Mouse (Mus musculus) kidney, postnatal 0 days (tissue): Measurements from ENCODE around the gene Gramd1b. TPM values are rescaled to one million over a fixed set of nuclear protein-coding genes. Genes with fewer than 3 reads are reported as not detected.

Experiments
- ATAC-seq: fragments of 200-750 bp; cut with Nextera tagmentation; replicated peaks from 2 replicates; pipeline ENCODE4 v1.8.0; 2017; ENCODE audit warnings: low read depth, moderate number of reproducible peaks, moderate TSS enrichment, moderate library complexity; ENCODE audit not compliant: low FRiP score
- DNase-seq: peaks from one replicate; pipeline ENCODE4 v3.0.0-alpha.2; 2016; ENCODE audit warnings: low spot score
- H3K27ac ChIP-seq: fragments of 300-500 bp; sonication (generic); 2 replicates; pipeline ENCODE4 v1.5.1; 2014; ENCODE audit warnings: mild to moderate bottlenecking
- H3K27me3 ChIP-seq: fragments of 300-500 bp; sonication (generic); 2 replicates; pipeline ENCODE4 v1.6.1; 2014; ENCODE audit warnings: low read length, mixed read lengths; ENCODE audit not compliant: insufficient read depth
- H3K36me3 ChIP-seq: fragments of 300-500 bp; sonication (generic); 2 replicates; pipeline ENCODE4 v1.6.1; 2014; ENCODE audit warnings: low read length, mixed read lengths; ENCODE audit not compliant: insufficient read depth
- H3K4me1 ChIP-seq: fragments of 300-500 bp; sonication (generic); replicated peaks from 2 replicates; pipeline ENCODE4 v1.6.1; 2014; ENCODE audit warnings: antibody characterized with exemption, low read length, mixed read lengths; ENCODE audit not compliant: insufficient read depth
- H3K4me2 ChIP-seq: fragments of 300-500 bp; sonication (generic); 2 replicates; pipeline ENCODE4 v1.6.1; 2014; ENCODE audit warnings: mild to moderate bottlenecking, low read length, moderate library complexity, mixed read lengths
- H3K4me3 ChIP-seq: fragments of 300-500 bp; sonication (generic); replicated peaks from 2 replicates; pipeline ENCODE4 v1.5.1; 2014; ENCODE audit warnings: low read depth, low read length
- H3K9ac ChIP-seq: fragments of 300-500 bp; sonication (generic); 2 replicates; pipeline ENCODE4 v1.6.1; 2014; ENCODE audit warnings: low read depth, low read length
- H3K9me3 ChIP-seq: fragments of 300-500 bp; sonication (generic); replicated peaks from 2 replicates; pipeline ENCODE4 v1.6.1; 2016; ENCODE audit warnings: low read length, inconsistent platforms, mixed read lengths
- CTCF ChIP-seq: IDR thresholded peaks from 2 replicates; pipeline ENCODE4 v1.5.1; 2016; ENCODE audit warnings: antibody characterized with exemption, low read depth, mild to moderate bottlenecking, moderate library complexity
- WGBS: fragments of 180-500 bp; shearing (Covaris S2); extraction: QIAGEN DNeasy Blood & Tissue Kit; methylation state at CpG from one replicate; pipeline ENCODE4 v1.1.7; 2014; 5-methylcytosine and 5-hydroxymethylcytosine counted together
- polyA plus RNA-seq: library from polyadenylated mRNA; unstranded; fragments of >200 nt; fragmentation: Nextera tagmentation; extraction: Ambion mirVana; gene quantifications from 2 replicates; pipeline ENCODE4 v1.2.1, GENCODE M21; 2015

Gramd1b gene
- polyA plus RNA-seq, 1 experiment from 2014 or later = 9.0 TPM

GRCm38 (mm10) chr9:40449610-40450416 lies 81.4 kb downstream of the Gramd1b start:
- Histone ChIP-seq H3K4me1 (peaks cover 6% of the 10 kb centered on the region), H3K27ac (0 out of 2 replicates have a peak overlapping the region, but pooled peaks have one; percentile 13), H3K36me3 (no peaks in the 10 kb centered on the region), H3K4me2 (no peak overlapping the region), H3K4me3 (no peak overlapping the region), H3K9ac (no peak overlapping the region), H3K27me3 (no peaks in the 10 kb centered on the region), H3K9me3 (no peaks in the 10 kb centered on the region)
- 38% methylated on average over 10 of the region's 10 CpGs for WGBS
- peak; percentile 58 for DNase-seq
- peak; percentile 60; the same call in 1 of the 2 replicates for ATAC-seq
- no peak for TF ChIP-seq CTCF

GRCm38 (mm10) chr9:40448646-40449243 lies 82.4 kb downstream of the Gramd1b start:
- no peak for ATAC-seq
- H3K9ac ChIP-seq = no peak overlapping the region
- H3K27ac ChIP-seq = no peak overlapping the region
- H3K4me2 ChIP-seq = no peak overlapping the region
- DNase-seq = no peak
- no peak overlapping the region for H3K4me3 ChIP-seq
- WGBS = 83% methylated on average over 2 of the region's 2 CpGs
- no peaks in the 10 kb centered on the region for H3K27me3 ChIP-seq
- H3K36me3 ChIP-seq = no peaks in the 10 kb centered on the region
- no peak for TF ChIP-seq CTCF
- H3K9me3 ChIP-seq = no peaks in the 10 kb centered on the region
- H3K4me1 ChIP-seq = peaks cover 3% of the 10 kb centered on the region

- Histone ChIP-seq H3K27ac (no peak overlapping the region), H3K9ac (no peak overlapping the region), H3K4me2 (no peak overlapping the region), H3K4me1 (peaks cover 7% of the 10 kb centered on the region), H3K36me3 (no peaks in the 10 kb centered on the region), H3K9me3 (no peaks in the 10 kb centered on the region), H3K4me3 (no peak overlapping the region), H3K27me3 (no peaks in the 10 kb centered on the region)
- WGBS = 47% methylated on average over 4 of the region's 4 CpGs
- no peak for TF ChIP-seq CTCF
- ATAC-seq (peak; percentile 73), DNase-seq (no peak)
Observed at GRCm38 (mm10) chr9:40447265-40447664, 83.9 kb downstream of the Gramd1b start.

GRCm38 (mm10) chr9:40444961-40445360 lies 86.2 kb downstream of the Gramd1b start:
- no peak overlapping the region for H3K4me2 ChIP-seq
- ATAC-seq = no peak
- H3K27ac ChIP-seq = no peak overlapping the region
- TF ChIP-seq CTCF = no peak
- WGBS = 84% methylated on average over 6 of the region's 6 CpGs
- no peaks in the 10 kb centered on the region for H3K36me3 ChIP-seq
- H3K4me3 ChIP-seq = no peak overlapping the region
- no peak overlapping the region for H3K9ac ChIP-seq
- no peak for DNase-seq
- H3K27me3 ChIP-seq = no peaks in the 10 kb centered on the region
- H3K4me1 ChIP-seq = peaks cover 4% of the 10 kb centered on the region; the same call in 1 of the 2 replicates
- no peaks in the 10 kb centered on the region for H3K9me3 ChIP-seq

GRCm38 (mm10) chr9:40442784-40443183 lies 88.4 kb downstream of the Gramd1b start:
- Histone ChIP-seq H3K4me3 (no peak overlapping the region), H3K4me2 (no peak overlapping the region), H3K27ac (no peak overlapping the region), H3K9ac (no peak overlapping the region), H3K4me1 (peaks cover 4% of the 10 kb centered on the region; the same call in 1 of the 2 replicates), H3K9me3 (no peaks in the 10 kb centered on the region), H3K36me3 (no peaks in the 10 kb centered on the region), H3K27me3 (no peaks in the 10 kb centered on the region)
- 34% methylated on average over 5 of the region's 5 CpGs for WGBS
- no peak for TF ChIP-seq CTCF
- ATAC-seq = no peak
- DNase-seq = no peak

GRCm38 (mm10) chr9:40439973-40440687 lies 91.1 kb downstream of the Gramd1b start:
- H3K27me3 ChIP-seq = no peaks in the 10 kb centered on the region
- no peak for ATAC-seq
- 78% methylated on average over 8 of the region's 8 CpGs for WGBS

More at GRCm38 (mm10) chr9:40439973-40440687, 91.1 kb downstream of the Gramd1b start:
- Histone ChIP-seq H3K27ac (no peak overlapping the region), H3K9me3 (no peaks in the 10 kb centered on the region), H3K36me3 (no peaks in the 10 kb centered on the region), H3K4me1 (peaks cover 4% of the 10 kb centered on the region; the same call in 1 of the 2 replicates), H3K9ac (no peak overlapping the region), H3K4me2 (no peak overlapping the region), H3K4me3 (no peak overlapping the region)
- TF ChIP-seq CTCF = no peak
- no peak for DNase-seq
